Mouse (Mus musculus): ENCODE results near the gene Kcnj3. TPM values are rescaled to one million over a fixed set of nuclear protein-coding genes. Genes with fewer than 3 reads are reported as not detected.

Gene Kcnj3
- polyA plus RNA-seq, 1 experiment from 2014 or later, result 0.43 TPM

DNA sequence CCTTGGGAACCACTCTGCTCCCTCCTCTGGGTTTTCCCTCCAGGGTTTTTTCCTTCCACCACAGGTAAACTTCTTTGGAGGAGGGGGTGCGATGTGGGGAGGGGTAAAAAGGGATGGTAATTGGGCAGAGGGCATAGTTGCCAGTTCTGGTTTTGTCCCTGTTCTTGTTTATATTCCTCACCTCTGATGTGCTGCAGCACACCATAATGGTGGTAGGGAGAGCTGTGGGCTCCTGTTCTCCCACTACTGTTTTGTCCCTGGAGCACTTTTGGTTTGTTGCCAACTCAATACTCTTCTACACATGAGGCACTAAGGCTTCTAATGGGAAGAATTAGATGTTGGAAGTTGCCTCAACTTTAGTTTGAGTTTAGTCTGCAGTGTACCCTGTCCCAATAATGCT, 2.2 kb downstream of the Kcnj3 start:
- Histone ChIP-seq H3K27me3 (ENCODE audit: control insufficient read depth, insufficient read depth, low read length) (peaks cover 17% of the 10 kb centered on the region), H3K36me3 (ENCODE audit: control insufficient read depth, insufficient read depth, low read length) (no peaks in the 10 kb centered on the region), H3K27ac (ENCODE audit: low read length) (no peak overlapping the region), H3K4me3 (ENCODE audit: low read depth, low read length) (peak overlapping the region; percentile 40; the same call in 1 of the 2 replicates), H3K9me3 (ENCODE audit: control insufficient read depth, low read depth, low read length) (no peaks in the 10 kb centered on the region), H3K4me2 (replicated peaks; ENCODE audit: low read depth, low read length) (peak overlapping the region; percentile 86), H3K4me1 (ENCODE audit: control insufficient read depth, insufficient read depth, low read length) (0 out of 2 replicates have a peak, but pooled peaks cover 9% of the 10 kb centered on the region), H3K9ac (replicated peaks; ENCODE audit: low read depth, low read length) (no peak overlapping the region)
- ATAC-seq (ENCODE audit: insufficient number of reproducible peaks, insufficient read depth, low FRiP score, low read depth), result no peak
- WGBS, result 7% methylated on average over 1 of the region's 1 CpGs

DNA sequence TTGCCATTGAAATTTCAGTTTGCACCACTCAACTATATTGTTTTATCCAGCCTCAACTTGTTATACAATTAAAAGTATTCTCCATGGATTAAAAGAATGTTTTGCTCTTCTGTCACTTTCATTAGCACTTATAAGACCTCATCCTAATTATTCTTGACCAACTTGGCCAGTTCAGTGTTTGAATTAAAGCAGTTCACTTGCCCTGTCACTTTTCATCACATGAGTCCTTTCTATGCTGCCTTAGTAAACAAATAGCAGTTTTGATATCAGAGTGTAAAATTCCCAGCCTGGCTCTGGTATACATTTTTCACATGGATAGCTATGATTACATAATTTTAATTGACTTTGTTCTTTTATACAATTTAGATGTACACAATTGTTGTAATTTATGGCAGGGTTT, 3.4 kb downstream of the Kcnj3 start:
- H3K27ac ChIP-seq (ENCODE audit: low read length), result no peak overlapping the region
- H3K9me3 ChIP-seq (ENCODE audit: control insufficient read depth, low read depth, low read length), result no peaks in the 10 kb centered on the region
- H3K9ac ChIP-seq (replicated peaks; ENCODE audit: low read depth, low read length), result no peak overlapping the region
- ATAC-seq (ENCODE audit: insufficient number of reproducible peaks, insufficient read depth, low FRiP score, low read depth), result no peak
- no peak overlapping the region for H3K4me2 ChIP-seq (replicated peaks; ENCODE audit: low read depth, low read length)
- H3K4me3 ChIP-seq (ENCODE audit: low read depth, low read length), result no peak overlapping the region
- H3K27me3 ChIP-seq (ENCODE audit: control insufficient read depth, insufficient read depth, low read length), result peaks cover 17% of the 10 kb centered on the region
- H3K4me1 ChIP-seq (ENCODE audit: control insufficient read depth, insufficient read depth, low read length), result 0 out of 2 replicates have a peak, but pooled peaks cover 9% of the 10 kb centered on the region
- no peaks in the 10 kb centered on the region for H3K36me3 ChIP-seq (ENCODE audit: control insufficient read depth, insufficient read depth, low read length)

DNA sequence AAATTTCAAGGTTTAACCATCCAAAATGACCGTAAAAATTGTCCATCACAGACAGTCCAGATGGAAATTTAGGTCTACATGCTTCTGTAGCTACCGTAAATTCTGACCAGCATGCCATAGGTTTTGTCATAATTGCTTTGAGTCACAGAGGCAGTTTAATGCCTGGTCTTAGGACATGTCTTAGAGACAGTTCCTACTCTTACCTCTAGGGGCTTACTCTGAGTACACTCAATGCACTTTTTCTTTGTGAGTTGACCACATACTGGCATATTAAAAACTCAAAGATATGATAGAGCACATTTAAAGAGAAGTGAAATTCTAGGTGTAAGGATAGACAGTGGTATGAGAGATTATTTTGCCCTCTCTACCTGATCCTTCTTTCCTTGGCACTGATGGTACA, 6.2 kb downstream of the Kcnj3 start:
- ATAC-seq (ENCODE audit: insufficient number of reproducible peaks, insufficient read depth, low FRiP score, low read depth), result no peak
- Histone ChIP-seq H3K4me2 (replicated peaks; ENCODE audit: low read depth, low read length) (no peak overlapping the region), H3K27me3 (ENCODE audit: control insufficient read depth, insufficient read depth, low read length) (peaks cover 9% of the 10 kb centered on the region; the same call in 1 of the 2 replicates), H3K36me3 (ENCODE audit: control insufficient read depth, insufficient read depth, low read length) (no peaks in the 10 kb centered on the region), H3K9me3 (ENCODE audit: control insufficient read depth, low read depth, low read length) (no peaks in the 10 kb centered on the region), H3K9ac (replicated peaks; ENCODE audit: low read depth, low read length) (no peak overlapping the region), H3K4me1 (ENCODE audit: control insufficient read depth, insufficient read depth, low read length) (0 out of 2 replicates have a peak, but pooled peaks cover 3% of the 10 kb centered on the region), H3K4me3 (ENCODE audit: low read depth, low read length) (no peak overlapping the region), H3K27ac (ENCODE audit: low read length) (no peak overlapping the region)
- 86% methylated on average over 2 of the region's 2 CpGs for WGBS

DNA sequence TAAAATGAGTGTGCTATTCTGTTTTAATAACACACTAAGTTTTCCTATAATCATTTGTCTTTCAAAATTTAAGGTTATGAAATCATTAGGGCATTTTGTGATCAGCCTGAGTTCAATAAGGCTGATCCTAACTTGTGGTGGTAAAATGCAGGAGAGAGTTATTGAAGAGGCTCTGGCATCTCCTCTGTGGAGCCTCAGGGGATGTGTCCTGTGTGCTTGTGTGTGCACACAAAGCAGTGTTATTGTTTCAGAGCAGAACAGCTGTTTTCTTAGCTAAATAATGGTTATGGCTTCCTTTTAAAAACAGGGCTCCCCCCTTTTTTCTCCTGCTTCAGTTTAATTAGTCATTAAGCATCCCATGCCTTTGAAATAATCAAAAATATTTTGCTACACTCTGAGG, 11.5 kb downstream of the Kcnj3 start:
- Histone ChIP-seq H3K4me3 (ENCODE audit: low read depth, low read length) (no peak overlapping the region), H3K4me1 (ENCODE audit: control insufficient read depth, insufficient read depth, low read length) (no peaks in the 10 kb centered on the region), H3K36me3 (ENCODE audit: control insufficient read depth, insufficient read depth, low read length) (no peaks in the 10 kb centered on the region), H3K9ac (replicated peaks; ENCODE audit: low read depth, low read length) (no peak overlapping the region), H3K9me3 (ENCODE audit: control insufficient read depth, low read depth, low read length) (no peaks in the 10 kb centered on the region), H3K27ac (ENCODE audit: low read length) (no peak overlapping the region), H3K4me2 (replicated peaks; ENCODE audit: low read depth, low read length) (no peak overlapping the region), H3K27me3 (ENCODE audit: control insufficient read depth, insufficient read depth, low read length) (no peaks in the 10 kb centered on the region)
- ATAC-seq (ENCODE audit: insufficient number of reproducible peaks, insufficient read depth, low FRiP score, low read depth), result no peak

DNA sequence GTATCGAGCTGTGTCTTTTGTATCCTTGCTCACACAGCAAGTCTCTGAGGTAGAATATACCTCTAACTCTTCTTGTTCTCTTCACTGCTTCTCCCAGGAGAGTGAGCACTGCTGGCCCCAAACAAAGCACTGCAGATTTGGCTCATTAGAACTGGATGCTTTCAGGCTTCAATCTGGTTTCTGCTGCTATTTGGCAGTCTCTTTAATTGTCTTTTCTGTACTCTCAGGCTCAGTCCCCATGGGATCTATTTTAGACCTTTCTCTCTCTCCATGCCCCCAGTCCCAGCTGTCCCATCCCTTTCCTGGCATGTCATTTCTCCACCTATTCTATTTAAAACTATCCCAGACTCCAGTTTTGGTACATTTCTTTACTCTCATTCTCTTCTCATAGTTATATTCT, 15.0 kb downstream of the Kcnj3 start:
- Histone ChIP-seq H3K9ac (replicated peaks; ENCODE audit: low read depth, low read length) (no peak overlapping the region), H3K27ac (ENCODE audit: low read length) (no peak overlapping the region), H3K36me3 (ENCODE audit: control insufficient read depth, insufficient read depth, low read length) (no peaks in the 10 kb centered on the region), H3K4me3 (ENCODE audit: low read depth, low read length) (no peak overlapping the region), H3K4me1 (ENCODE audit: control insufficient read depth, insufficient read depth, low read length) (no peaks in the 10 kb centered on the region), H3K4me2 (replicated peaks; ENCODE audit: low read depth, low read length) (no peak overlapping the region), H3K9me3 (ENCODE audit: control insufficient read depth, low read depth, low read length) (no peaks in the 10 kb centered on the region), H3K27me3 (ENCODE audit: control insufficient read depth, insufficient read depth, low read length) (no peaks in the 10 kb centered on the region)
- 33% methylated on average over 1 of the region's 1 CpGs for WGBS
- no peak for ATAC-seq (ENCODE audit: insufficient number of reproducible peaks, insufficient read depth, low FRiP score, low read depth)

DNA sequence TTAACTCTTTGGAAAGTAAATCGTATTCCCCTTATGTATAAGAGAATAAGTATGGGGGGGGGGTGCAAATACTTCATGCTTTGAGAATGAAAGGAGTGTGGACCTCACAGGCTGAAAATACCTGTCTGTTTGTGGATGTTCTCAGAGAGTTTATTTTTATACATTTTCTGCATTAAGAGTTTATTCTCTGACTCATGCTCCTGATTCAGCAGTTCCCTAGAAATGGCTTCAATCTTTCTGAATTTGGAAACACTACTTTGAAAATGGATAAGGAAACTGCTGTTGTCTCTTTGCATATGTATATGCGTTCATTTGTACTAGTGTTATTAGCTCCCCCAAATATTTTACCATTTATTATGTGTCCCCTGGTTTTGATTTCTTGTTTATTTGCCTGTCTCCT, 23.4 kb downstream of the Kcnj3 start:
- Histone ChIP-seq H3K9me3 (ENCODE audit: control insufficient read depth, low read depth, low read length) (no peaks in the 10 kb centered on the region), H3K4me1 (ENCODE audit: control insufficient read depth, insufficient read depth, low read length) (no peaks in the 10 kb centered on the region), H3K27ac (ENCODE audit: low read length) (no peak overlapping the region), H3K4me2 (replicated peaks; ENCODE audit: low read depth, low read length) (no peak overlapping the region), H3K9ac (replicated peaks; ENCODE audit: low read depth, low read length) (no peak overlapping the region), H3K36me3 (ENCODE audit: control insufficient read depth, insufficient read depth, low read length) (no peaks in the 10 kb centered on the region), H3K4me3 (ENCODE audit: low read depth, low read length) (no peak overlapping the region), H3K27me3 (ENCODE audit: control insufficient read depth, insufficient read depth, low read length) (no peaks in the 10 kb centered on the region)
- no peak for ATAC-seq (ENCODE audit: insufficient number of reproducible peaks, insufficient read depth, low FRiP score, low read depth)
- WGBS, result 84% methylated on average over 2 of the region's 2 CpGs

DNA sequence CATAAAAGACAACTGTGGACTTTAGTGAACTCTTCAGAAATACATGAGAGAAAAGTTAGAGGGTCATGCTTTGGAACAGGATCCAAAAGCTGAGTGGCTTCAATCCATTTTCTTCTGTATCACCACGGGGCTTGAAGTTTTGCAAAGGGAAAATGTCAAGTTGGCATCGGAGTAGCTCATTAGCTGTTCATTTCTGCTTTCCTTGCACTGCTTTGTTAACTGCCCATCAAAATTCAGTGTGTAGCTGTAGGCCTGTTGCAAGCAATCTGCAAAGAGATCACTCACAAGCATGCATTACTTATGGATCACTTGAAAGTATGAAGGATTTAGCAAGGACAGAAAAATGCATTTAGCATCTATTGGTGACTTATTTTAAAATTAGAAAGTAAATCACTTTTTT, 33.4 kb downstream of the Kcnj3 start:
- 65% methylated on average over 2 of the region's 2 CpGs for WGBS
- no peak overlapping the region for H3K27ac ChIP-seq (ENCODE audit: low read length)
- no peak overlapping the region for H3K4me3 ChIP-seq (ENCODE audit: low read depth, low read length)
- H3K27me3 ChIP-seq (ENCODE audit: control insufficient read depth, insufficient read depth, low read length), result no peaks in the 10 kb centered on the region
- H3K9ac ChIP-seq (replicated peaks; ENCODE audit: low read depth, low read length), result no peak overlapping the region
- no peak overlapping the region for H3K4me2 ChIP-seq (replicated peaks; ENCODE audit: low read depth, low read length)
- no peaks in the 10 kb centered on the region for H3K9me3 ChIP-seq (ENCODE audit: control insufficient read depth, low read depth, low read length)
- ATAC-seq (ENCODE audit: insufficient number of reproducible peaks, insufficient read depth, low FRiP score, low read depth), result no peak
- H3K4me1 ChIP-seq (ENCODE audit: control insufficient read depth, insufficient read depth, low read length), result no peaks in the 10 kb centered on the region
- H3K36me3 ChIP-seq (ENCODE audit: control insufficient read depth, insufficient read depth, low read length), result no peaks in the 10 kb centered on the region

DNA sequence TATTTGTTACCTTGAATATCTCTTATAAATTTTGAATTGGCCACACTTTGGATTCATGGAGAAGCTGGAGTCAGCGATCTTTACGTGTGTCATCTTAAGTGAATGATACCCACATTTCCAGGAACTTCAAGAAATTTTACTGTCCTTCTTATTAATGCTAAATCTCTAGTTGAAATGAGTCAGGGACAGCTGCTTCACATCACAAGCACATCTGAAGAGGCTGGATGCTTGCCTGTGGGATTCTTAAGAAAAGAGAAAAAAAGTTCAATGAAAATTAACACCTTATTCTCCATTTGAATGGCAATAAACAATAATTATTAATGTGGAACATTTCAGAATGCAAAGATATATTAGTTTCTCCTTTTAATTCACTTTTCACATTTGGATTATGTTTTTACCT, 34.2 kb downstream of the Kcnj3 start:
- 80% methylated on average over 2 of the region's 2 CpGs for WGBS
- no peak for ATAC-seq (ENCODE audit: insufficient number of reproducible peaks, insufficient read depth, low FRiP score, low read depth)

DNA sequence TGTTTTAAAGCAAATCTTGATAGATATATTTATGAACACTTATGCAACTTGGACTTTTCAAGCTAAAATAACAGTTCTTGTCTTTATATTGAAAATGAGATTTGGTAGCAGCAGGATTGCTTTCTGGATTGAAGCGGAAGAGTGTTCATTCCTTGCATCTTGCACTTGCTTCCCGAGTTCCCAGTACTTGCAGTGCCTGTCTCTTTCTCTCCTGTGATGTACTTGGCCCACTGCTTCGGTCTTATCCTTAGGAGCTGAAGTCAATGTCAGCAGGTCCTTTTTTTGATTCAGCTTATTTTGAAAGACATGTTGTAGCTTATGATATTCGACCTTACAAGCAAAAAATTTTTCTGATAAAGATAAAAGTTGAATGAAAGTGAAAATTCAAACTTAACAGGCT, 43.7 kb downstream of the Kcnj3 start:
- Histone ChIP-seq H3K27ac (ENCODE audit: low read length) (no peak overlapping the region), H3K4me2 (replicated peaks; ENCODE audit: low read depth, low read length) (no peak overlapping the region), H3K36me3 (ENCODE audit: control insufficient read depth, insufficient read depth, low read length) (no peaks in the 10 kb centered on the region), H3K9me3 (ENCODE audit: control insufficient read depth, low read depth, low read length) (no peaks in the 10 kb centered on the region), H3K27me3 (ENCODE audit: control insufficient read depth, insufficient read depth, low read length) (no peaks in the 10 kb centered on the region), H3K4me1 (ENCODE audit: control insufficient read depth, insufficient read depth, low read length) (no peaks in the 10 kb centered on the region), H3K9ac (replicated peaks; ENCODE audit: low read depth, low read length) (no peak overlapping the region), H3K4me3 (ENCODE audit: low read depth, low read length) (no peak overlapping the region)
- no peak for ATAC-seq (ENCODE audit: insufficient number of reproducible peaks, insufficient read depth, low FRiP score, low read depth)
- 80% methylated on average over 4 of the region's 4 CpGs for WGBS

More for the DNA sequence above, 34.2 kb downstream of the Kcnj3 start:
- Histone ChIP-seq H3K4me2 (replicated peaks; ENCODE audit: low read depth, low read length) (no peak overlapping the region), H3K27ac (ENCODE audit: low read length) (no peak overlapping the region), H3K27me3 (ENCODE audit: control insufficient read depth, insufficient read depth, low read length) (no peaks in the 10 kb centered on the region), H3K9me3 (ENCODE audit: control insufficient read depth, low read depth, low read length) (no peaks in the 10 kb centered on the region), H3K4me3 (ENCODE audit: low read depth, low read length) (no peak overlapping the region), H3K4me1 (ENCODE audit: control insufficient read depth, insufficient read depth, low read length) (no peaks in the 10 kb centered on the region), H3K9ac (replicated peaks; ENCODE audit: low read depth, low read length) (no peak overlapping the region), H3K36me3 (ENCODE audit: control insufficient read depth, insufficient read depth, low read length) (no peaks in the 10 kb centered on the region)
